Mouse (Mus musculus) erythroblast, adult 5-6 weeks (primary cell): Measurements from ENCODE around the gene Ahdc1. TPM values are rescaled to one million over a fixed set of nuclear protein-coding genes. Genes with fewer than 3 reads are reported as not detected.
"Not testable (repeated sequence)": the region's sequence is repeated elsewhere in the genome, so short reads cannot be mapped to it uniquely, and the experiment has no call there.

ENCODE experiments used
- ATAC-seq: replicated peaks from 2 replicates; pipeline ENCODE4 v1.8.0; 2016; ENCODE audit warnings: moderate number of reproducible peaks, mild to moderate bottlenecking, moderate TSS enrichment, inconsistent platforms; ENCODE audit not compliant: poor library complexity, low FRiP score, severe bottlenecking
- total RNA-seq, 2 experiments: library from RNA; stranded (forward) in 1 of 2; stranded (reverse) in 1 of 2; fragments of 150-400 nt in 1 of 2; fragments of 200-764, 138-1000 nt in 1 of 2; gene quantifications; 2 replicates each; pipeline versions ENCODE4 v1.2.3 to v1.2.4; 2015 to 2017; ENCODE audit warnings: low replicate concordance in 2 of 2

The Ahdc1 gene
- total RNA-seq, 2 experiments from 2014 or later, result 0.17 to 1.2 TPM

- ATAC-seq, result no peak
Observed at GRCm38 (mm10) chr4:133089319-133089718, 78.3 kb downstream of the Ahdc1 start.

DNA sequence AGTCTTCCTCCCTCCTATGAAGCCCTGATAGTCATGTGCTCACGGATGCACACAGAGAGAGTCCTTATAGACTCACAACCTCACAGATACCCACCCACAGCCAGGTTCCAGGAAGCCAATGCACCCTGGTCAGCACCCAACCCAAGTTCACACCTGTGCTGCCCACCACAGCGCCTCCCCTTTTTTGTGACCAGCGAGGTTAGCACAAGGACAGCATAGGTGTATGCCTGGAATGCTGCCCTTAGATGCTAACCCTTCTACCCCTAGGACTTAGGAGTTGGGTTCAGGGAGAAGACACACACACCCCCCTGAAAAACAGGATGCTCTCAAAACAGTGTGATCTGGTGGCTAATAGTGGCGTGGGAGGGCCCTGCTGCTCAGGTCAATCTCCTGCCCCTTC, 78.7 kb downstream of the Ahdc1 start:
- ATAC-seq, result no peak

GRCm38 (mm10) chr4:133090276-133090719, 79.2 kb downstream of the Ahdc1 start:
- no peak for ATAC-seq

DNA sequence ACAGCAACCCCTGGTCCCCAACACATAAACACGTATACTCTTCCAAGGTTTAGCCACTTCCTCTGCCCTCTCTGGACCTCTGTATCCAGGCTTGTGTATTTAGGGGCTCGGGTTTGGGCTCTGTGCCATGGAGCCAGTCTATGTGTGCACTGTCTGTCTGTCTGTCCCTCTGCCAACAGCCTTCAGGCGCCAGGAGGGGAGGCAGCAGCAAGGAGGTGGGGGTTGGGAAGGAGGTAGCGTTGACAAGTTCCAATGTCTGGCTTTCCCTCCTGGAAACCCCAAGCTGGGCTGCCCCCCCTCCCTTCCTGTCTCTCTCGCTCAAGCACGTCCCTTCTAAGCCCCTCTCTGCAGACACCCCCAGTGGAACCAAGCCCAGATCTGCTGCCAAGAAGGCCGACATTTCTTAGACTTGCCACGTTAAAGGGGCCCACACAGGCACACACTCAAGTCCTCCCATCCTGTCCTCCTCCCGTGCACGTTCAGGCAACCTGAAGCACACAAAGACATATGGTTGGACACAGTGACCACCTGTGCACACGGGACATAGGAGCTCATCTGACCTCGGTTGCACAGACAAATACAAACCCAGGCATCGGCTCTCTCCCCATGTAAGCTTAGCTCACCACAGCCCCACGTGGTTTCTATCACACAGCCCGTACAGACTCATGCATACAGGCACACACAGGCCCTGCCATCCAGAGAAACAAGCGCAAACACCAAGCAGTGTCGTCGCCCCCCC, 79.8 kb downstream of the Ahdc1 start:
- no peak for ATAC-seq

GRCm38 (mm10) chr4:133091459-133091785, 80.4 kb downstream of the Ahdc1 start:
- no peak for ATAC-seq

- ATAC-seq, result no peak
Observed at GRCm38 (mm10) chr4:133092453-133092901, 81.4 kb downstream of the Ahdc1 start.

DNA sequence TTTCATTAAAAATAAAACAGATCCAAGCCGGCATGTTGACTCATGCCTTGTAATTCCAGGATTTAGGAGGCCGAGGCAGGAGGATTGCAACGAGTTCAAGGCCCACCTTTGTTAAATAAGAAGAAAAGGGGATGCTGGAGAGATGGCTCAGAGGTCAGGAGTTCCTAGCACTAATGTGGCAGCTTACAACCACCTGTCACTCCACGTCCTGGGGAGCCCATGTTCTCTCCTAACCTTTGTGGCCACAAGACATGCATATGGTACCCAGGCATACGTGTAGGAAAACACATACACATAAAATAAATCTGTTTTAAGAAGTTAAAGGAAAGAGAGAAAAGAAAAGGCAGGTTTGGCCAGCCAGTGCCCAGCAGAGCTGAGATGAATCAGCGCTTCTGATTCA, 82.0 kb downstream of the Ahdc1 start:
- ATAC-seq, result no peak

DNA sequence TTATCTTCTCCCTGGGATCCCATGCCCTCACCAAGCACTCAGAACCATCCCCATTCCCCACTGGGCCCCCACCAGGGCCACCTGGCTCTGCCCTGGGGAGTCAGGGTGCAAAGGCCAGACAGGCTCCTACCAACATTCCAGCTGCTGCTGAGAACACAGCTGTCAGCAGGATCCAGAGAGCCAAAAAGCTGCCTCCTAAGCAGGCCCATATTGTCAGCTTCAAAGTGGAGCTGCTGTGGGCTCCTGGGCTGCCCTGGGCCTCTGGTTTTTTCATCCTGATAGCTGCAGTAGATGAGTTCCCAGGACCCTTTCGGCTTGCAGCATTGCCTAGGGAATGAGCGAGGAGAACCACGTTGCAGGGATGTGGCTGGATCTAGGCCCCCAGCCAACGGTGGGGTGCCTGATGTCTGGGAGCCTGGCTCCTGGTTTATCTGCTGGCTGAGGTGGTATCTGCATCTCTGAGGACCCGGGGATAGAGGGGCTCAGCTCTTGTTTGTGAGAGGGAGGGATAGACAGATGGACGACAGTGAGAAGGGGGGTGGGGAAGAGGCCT, 82.5 kb downstream of the Ahdc1 start:
- ATAC-seq, result no peak

DNA sequence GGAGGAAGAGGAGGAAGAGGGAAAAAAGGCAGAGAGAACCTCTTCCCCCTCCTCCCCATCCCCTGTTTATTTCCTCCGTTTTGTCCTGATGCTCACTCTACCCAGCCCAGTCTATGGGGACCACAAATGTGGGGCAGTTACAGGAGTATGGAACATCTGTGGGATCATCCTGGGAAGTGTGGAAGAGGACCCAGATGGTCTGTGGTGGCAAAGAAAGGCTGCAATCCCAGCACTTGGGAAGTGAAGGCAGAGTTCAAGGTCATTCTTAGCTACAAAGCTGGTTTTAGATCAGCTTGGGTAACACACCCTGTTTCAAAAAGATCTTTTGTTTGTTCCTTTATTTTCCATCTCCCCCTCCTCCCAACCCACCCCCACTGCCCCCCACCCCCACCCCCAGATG, 83.2 kb downstream of the Ahdc1 start:
- no peak for ATAC-seq

DNA sequence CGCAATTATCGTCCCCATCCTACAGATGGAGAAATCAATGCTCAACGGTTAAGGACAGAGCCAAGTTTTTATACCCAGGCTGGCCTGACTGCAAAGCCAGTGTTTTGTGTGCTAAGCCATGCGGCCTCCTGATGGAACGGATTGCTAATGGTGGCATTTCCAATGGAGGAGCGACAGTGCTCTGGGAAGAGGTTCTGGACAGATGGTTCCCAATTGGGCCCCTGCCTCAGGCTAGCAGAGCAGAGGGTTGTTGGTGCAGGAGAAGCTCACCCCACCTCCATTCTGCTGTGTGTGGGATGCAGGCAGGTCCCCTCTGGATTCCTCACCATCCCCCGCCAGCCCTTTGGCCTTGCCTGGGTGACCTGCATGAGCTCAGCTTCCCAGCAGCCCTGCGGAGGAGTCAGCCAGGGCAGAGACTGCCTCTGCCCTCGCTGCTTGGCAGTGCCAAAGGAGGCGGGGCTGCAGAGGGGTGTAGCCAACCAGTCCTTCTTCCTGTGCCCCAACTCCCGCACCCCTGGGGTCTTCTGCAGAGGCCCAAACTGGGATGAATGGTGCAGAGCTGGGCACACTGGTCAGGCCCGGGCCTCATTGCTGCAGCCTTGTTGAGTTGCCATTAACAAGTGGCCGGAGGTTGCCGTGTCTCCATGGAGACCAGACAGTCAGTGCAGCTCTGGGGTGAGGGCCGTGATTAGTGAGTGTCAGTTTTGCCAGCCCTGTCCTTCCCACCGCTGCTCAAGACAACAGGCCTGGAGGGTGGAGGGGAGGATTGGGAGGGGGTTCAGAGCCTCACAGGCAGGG, 84.1 kb downstream of the Ahdc1 start:
- peak; percentile 81 for ATAC-seq

DNA sequence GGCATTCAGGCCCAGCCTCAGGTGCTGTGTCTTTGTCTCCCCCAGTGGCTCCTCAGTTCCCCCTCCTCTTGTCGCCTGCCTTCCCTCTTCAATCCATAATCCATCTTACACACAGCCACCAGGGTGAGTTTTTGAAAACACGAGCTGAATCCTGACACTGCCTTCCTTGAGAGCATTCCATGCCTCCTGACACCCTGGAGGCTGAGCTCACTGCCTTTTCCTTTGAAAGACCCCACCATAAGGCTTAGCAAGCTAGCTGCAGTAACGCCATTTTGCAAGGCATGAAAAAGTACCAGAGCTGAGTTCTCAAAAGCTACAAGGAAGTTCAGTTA, 84.6 kb downstream of the Ahdc1 start:
- not testable (repeated sequence) for ATAC-seq

DNA sequence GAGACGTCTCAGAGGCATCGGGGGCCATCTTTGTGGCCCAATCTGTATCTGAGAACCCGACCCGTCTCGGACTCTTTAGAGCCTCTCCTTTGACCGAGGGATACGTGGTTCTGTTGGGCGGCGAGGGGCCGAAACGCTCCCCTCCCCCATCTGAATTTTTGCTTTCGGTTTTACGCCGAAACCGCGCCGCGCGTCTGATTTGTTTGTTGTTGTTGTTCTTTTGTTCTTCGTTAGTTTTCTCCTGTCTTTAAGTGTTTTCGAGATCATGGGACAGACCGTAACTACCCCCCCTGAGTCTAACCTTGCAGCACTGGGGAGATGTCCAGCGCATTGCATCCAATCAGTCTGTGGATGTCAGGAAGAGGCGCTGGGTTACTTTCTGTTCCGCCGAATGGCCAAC, 85.6 kb downstream of the Ahdc1 start:
- not testable (repeated sequence) for ATAC-seq

- no peak for ATAC-seq
Observed at GRCm38 (mm10) chr4:133101751-133102150, 90.7 kb downstream of the Ahdc1 start.

DNA sequence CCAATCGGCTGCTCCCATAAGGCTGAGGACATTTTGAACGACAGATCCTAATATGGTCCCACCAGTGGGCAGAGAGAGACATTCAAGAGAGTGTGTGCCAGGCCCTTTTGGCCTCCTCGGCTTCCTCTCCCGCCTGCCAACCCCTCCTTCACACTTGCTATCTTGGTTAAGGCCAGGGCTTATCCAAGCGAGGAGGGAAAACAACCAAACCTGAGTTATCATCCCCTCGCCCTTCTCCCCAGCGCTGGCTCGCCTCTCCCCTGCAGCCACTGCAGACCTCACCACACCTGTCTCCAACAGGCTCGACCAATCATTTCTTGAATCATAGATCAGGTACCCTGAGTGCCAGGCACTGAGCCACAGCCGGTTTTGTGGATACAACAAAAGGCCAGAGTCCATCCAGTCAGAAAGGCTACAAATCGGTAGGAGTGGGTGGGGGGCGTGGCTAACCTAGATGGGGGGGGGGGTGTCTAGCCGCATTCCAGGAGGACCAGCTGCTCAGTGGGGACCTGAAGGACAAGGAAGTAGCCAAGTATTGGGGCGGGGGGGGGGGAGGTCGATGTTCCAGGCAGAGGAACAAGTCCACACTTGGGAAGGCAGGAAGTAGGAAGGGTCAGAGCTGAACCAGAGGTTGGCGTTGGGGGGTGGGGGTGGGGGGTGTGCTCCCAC, 92.6 kb downstream of the Ahdc1 start:
- ATAC-seq, result no peak

DNA sequence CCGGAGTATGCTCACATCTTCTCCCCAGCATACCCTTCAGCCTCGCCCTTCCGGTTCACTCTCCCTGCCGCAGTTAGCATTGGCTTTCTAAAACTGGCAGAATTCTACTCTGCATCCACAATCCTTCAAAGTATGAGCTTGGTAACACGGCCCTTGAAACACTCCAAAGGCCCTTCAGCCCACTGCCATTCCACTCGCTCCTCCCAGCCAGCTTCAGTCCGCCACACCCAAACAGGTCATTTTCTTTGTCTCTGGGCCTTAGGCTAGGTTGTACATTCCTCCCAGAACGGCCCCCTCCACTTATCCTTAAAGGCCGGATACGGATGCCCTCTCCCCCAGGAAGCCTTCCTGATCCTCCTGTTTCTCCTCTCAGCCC, 93.1 kb downstream of the Ahdc1 start:
- no peak for ATAC-seq

GRCm38 (mm10) chr4:133106691-133107090, 95.6 kb downstream of the Ahdc1 start:
- no peak for ATAC-seq

GRCm38 (mm10) chr4:133107788-133108281, 96.8 kb downstream of the Ahdc1 start:
- ATAC-seq, result no peak

- ATAC-seq, result no peak
Observed at GRCm38 (mm10) chr4:133108481-133109334, 97.6 kb downstream of the Ahdc1 start.

DNA sequence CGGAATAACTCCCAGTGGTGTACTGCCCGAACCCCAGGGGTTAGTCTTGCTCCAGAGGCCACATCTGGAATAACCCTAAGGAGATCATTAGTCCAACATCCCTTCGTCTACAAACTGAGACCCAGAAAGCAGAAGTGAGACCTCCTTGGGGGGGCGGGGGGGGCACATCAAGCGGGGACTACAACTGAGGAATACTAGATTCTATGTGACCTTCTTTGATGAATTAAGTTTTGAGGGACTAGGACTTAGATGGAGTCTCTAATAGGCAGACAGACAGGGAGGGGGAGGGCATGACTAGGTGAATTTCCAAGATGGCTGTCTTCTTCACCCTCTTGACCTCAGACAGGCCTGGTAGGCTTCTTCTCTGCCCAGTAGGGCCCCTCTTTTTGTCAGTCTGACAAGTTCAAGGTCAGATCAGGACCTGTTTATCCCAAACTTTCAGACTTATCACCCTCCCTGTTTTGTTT, 98.3 kb downstream of the Ahdc1 start:
- no peak for ATAC-seq
